Mouse (Mus musculus) gastrocnemius, postnatal 4 days (tissue): ENCODE results near the gene Btbd35f17. TPM values are rescaled to one million over a fixed set of nuclear protein-coding genes. Genes with fewer than 3 reads are reported as not detected.
"Not testable (repeated sequence)": the region's sequence is repeated elsewhere in the genome, so short reads cannot be mapped to it uniquely, and the experiment has no call there.

ENCODE experiments used
- DNase-seq, 2 experiments: peaks; one replicate each; pipeline ENCODE4 v3.0.0; 2021 to 2022; ENCODE audit warnings: low spot score in 2 of 2, mixed read lengths in 2 of 2
- long read RNA-seq, 2 experiments: library from polyadenylated mRNA; stranded (forward); transcript quantifications; one replicate each; pipeline ENCODE4 v2.0.0; 2021
- total RNA-seq, 2 experiments: library from RNA; stranded (reverse); gene quantifications; 2 replicates each; pipeline ENCODE4 v1.2.3; 2021

Btbd35f17 gene
- total RNA-seq, result not detected
- long read RNA-seq, experiment 1, result 0 reads
- long read RNA-seq, experiment 2, result 0 reads

- not testable (repeated sequence) for DNase-seq
These were observed at the start of gene Btbd35f17 for GRCm38 (mm10) chrX:4370336-4370735. TSS of gene Btbd35f17 (plus strand) at chrX:4370636.

Other genes starting within 250 kb of the Btbd35f17 start
- not detected for gene Btbd35f28, start 174.1 kb upstream of the Btbd35f17 start, total RNA-seq
- gene Btbd35f20, start 79.4 kb upstream of the Btbd35f17 start, total RNA-seq, result not detected